Mouse (Mus musculus): ENCODE measurements around the gene Cmah. TPM values are rescaled to one million over a fixed set of nuclear protein-coding genes. Genes with fewer than 3 reads are reported as not detected.

Gene Cmah
- polyA plus RNA-seq, 1 experiment, result 2.0 TPM

- no peak for DNase-seq (ENCODE audit: low spot score)
Observed at GRCm38 (mm10) chr13:24481615-24482295, 154.6 kb downstream of the Cmah start.

- DNase-seq (ENCODE audit: low spot score), result no peak
Observed at GRCm38 (mm10) chr13:24483691-24484090, 156.5 kb downstream of the Cmah start.

DNA sequence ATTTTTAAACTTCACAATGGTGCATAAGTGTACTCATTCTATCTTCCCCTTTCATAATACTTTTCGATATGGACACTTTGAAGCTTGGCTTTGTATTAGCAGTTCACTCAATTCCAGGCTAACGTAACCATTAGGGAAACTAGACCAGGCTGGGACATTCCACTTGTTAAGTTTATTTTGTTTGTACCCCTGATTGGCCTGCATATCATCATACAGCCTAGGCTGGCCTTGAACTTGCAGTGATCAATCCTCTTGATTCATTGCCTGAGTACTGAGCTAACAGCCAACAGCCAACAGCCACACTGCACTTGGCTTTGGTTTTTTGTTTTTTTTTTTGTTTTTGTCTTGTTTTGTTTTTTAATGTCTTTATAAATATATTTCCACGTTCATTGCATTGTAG, 157.6 kb downstream of the Cmah start:
- no peak for DNase-seq (ENCODE audit: low spot score)

DNA sequence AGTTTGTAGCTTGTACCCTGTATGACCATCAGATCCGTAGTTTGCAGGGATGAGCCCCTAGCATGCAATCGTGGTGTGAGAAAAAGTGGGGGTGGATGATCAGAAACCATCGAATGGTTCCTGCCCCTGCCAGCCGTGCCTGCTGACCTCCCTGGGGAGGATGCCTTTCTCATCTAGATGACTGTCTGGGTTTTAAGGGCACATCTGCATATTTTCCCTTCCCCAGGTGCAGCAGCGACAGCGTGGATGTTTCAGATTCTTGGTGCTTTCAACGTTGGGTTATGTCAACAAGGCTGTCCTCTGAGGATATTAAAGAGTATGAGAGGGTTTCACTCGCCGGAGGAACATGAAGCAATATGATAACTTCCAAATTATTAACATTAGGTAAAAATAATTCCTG, 158.8 kb downstream of the Cmah start:
- no peak for DNase-seq (ENCODE audit: low spot score)

DNA sequence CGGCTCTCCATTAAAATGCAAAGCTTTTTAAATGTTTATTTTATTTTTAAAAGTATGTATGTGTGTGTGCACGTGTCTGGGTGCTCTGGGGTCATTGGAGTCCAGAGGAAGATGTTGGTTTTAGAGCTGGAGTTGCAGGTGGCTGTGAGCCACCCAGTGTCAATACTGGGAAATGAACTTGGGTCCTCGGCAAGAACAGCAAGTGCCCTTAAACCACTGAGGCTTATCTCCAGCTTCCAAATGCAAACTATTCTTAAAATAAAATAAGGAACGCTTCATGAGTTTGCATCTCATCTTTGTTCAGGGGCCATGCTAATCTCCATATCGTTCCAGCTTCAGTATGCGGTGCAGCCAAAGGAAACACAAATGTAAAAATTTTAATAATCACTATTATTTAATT, 159.2 kb downstream of the Cmah start:
- no peak for DNase-seq (ENCODE audit: low spot score)

- DNase-seq (ENCODE audit: low spot score), result no peak
Observed at GRCm38 (mm10) chr13:24487061-24487460, 159.9 kb downstream of the Cmah start.

DNA sequence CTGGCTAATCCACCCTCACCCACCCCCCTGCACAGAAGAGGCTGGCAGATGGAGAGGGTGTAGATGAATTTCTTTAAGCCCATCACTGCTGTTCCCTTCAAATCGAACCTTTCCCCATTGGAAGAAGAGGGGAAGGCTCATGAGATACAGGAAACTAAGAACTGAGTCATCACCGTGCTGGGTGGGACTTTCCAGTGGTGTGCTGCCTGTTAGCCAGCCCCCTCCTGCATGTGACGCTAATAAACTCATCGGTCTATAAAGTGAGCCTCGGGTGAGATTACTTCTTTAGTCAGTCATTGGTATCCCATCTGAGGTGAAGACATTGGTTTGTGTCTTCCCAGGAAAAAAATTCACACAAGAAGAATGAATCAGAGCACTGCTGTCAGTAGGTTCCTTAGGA, 160.3 kb downstream of the Cmah start:
- DNase-seq (ENCODE audit: low spot score), result no peak

DNA sequence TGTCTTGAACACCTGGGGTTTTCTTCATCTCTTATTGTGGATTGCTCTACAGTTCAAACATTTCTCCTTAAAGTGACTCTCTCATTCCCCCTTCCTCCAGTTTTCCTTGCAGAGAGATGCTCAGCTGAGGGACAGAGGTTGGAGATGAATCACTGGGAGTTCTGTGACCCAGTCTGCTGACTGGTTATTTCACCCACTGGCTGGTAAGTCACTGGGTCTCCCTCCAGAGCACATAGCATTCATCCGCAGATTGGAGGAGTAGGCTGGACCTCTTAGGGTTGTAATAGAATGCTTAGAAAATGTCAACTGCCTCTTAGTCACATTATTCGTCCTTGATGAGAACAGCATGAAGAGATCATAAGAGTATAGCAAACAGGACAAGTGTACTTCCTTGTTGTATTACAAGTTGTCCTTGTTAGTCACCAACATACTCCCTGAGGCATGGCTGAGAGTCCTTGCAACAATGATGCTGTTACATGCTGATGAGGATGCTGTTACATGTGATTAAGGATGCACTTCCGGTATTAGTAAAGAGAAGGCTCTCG, 161.4 kb downstream of the Cmah start:
- no peak for DNase-seq (ENCODE audit: low spot score)

DNA sequence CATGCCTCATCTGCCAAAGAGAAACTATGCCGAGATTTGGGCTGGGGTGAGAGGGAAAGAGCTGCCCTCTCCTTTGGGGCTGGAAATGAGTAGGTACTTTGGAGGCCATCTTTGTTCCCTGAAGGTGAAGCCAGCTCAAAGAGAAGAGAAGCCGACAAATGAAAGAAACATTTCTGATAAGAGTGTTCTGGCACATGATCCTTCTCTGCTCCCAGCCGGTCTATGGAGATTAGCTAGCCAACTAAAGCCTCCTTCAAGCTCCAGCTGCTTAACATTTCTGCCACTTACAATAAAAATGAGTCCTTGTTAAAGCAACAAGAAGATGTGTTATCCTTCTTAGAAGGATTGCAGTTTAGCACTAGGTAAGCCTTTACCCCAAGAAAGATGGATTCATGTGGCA, 162.3 kb downstream of the Cmah start:
- DNase-seq (ENCODE audit: low spot score), result no peak

- DNase-seq (ENCODE audit: low spot score), result no peak
Observed at GRCm38 (mm10) chr13:24490041-24490440, 162.8 kb downstream of the Cmah start.

- no peak for DNase-seq (ENCODE audit: low spot score)
Observed at GRCm38 (mm10) chr13:24491101-24491500, 163.9 kb downstream of the Cmah start.

GRCm38 (mm10) chr13:24493784-24494183, 166.6 kb downstream of the Cmah start:
- no peak for DNase-seq (ENCODE audit: low spot score)

GRCm38 (mm10) chr13:24496353-24496752, 169.1 kb downstream of the Cmah start:
- no peak for DNase-seq (ENCODE audit: low spot score)

- DNase-seq (ENCODE audit: low spot score), result no peak
Observed at GRCm38 (mm10) chr13:24497001-24497400, 169.8 kb downstream of the Cmah start.

DNA sequence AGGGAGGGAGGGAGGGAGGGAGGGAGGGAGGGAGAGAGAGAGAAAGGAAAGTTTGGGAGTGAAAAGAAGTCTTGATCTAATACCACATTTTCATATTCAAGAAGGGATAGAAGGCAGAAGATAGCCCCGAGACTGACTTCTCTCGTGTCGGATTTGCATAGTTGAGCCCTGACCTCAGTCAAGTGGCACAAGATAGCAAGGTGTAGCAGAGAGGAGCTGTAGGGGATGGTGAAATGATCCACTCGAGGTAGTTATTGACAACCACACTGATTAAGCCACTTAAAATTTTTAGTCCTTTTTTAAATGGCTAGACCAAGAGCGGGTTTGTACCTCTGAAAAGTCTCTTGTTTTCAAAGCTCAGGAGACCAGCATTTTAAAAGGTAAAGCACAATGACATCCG, 171.1 kb downstream of the Cmah start:
- no peak for DNase-seq (ENCODE audit: low spot score)

GRCm38 (mm10) chr13:24499505-24499904, 172.3 kb downstream of the Cmah start:
- no peak for DNase-seq (ENCODE audit: low spot score)

DNA sequence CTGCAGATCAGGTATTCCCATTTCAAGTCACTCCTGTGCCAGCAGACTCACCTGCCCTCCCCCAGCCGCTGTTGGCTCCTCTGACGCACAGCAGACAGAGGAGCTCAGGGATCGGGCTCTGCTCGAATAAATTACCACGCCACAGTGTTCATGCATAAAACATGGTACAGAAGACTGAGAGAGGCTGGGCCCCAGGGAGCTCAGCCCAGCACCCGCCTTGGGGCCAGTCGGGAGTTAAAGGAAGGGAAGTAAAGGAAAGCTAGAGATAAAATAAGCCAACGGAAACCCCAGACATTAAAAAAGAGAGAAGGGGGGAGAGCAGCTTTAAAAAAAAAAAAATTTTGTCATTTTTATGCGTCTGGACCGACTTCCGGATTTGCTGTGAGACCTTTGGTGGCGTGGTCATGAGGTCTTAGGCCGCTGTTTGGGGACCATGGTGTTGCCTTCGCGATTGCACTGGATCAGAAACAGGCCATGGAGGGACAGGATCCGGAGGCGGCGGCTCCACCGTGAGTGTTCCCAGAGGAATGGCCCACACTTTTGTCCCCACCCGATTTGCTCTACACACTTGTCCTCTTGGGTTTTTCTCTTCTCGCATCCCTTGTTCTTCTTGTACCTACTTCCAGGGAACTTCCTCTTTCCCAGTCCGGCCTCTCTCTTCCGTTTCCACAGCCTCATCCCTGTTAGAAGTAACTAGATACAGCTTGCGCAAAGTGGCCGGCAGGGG, 174.1 kb downstream of the Cmah start:
- DNase-seq (ENCODE audit: low spot score), result no peak

DNA sequence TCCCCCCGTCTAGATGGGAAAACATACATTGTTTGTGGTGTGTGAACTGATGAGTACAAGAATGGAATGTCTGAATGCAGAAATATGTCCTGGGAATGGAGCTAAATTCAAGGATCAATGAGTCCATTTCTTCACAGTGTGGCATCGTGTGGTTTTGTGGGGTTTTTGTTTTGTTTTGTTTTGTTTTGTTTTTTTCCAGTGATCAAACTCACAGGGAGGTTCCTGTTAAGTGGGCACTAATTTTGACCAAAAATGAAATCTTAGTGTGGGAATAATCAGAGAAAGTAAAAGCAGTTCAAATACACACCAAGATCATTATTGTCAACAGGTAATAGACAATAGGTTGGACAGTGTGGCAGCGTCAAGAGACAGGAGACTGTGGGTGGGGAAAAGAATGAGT, 174.7 kb downstream of the Cmah start:
- DNase-seq (ENCODE audit: low spot score), result no peak

GRCm38 (mm10) chr13:24505812-24506211, 178.6 kb downstream of the Cmah start:
- DNase-seq (ENCODE audit: low spot score), result no peak

- no peak for DNase-seq (ENCODE audit: low spot score)
Observed at GRCm38 (mm10) chr13:24507156-24507555, 180.0 kb downstream of the Cmah start.

DNA sequence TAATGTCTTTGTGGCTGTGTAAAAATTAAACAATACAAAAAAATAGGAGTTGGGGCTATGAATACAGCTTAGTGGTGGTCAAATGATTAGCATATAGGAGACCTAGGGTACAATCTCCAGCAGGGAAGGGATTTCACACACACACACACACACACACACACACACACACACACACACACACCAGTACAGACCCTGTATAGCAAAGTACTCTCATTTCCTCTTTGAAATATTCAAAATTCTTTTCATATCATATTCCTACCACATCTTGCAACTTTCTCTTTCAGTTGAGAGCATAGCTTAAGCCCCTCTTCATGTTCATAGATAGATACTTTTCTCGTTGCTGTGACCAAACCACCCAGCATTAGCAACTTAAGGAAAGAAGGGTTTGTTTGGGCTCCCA, 181.7 kb downstream of the Cmah start:
- DNase-seq (ENCODE audit: low spot score), result no peak

DNA sequence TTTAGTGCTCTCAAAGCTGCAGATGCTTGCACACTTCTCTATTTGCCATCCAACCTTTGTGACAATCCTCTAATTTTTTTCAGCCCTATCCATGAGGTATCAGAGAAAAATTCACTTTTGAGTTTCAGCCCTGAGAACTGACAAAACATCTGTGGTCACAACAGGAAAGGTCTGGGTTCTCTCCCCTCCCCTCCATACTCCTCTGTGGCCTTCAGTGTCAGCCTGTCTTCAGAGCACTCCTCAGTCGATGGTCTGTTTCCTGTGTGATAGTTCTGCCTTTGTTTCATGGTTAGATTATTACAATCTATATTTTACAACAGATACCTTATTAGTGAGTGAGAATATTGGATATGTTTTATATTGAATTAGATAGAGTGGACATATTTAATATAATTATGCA, 184.2 kb downstream of the Cmah start:
- no peak for DNase-seq (ENCODE audit: low spot score)

GRCm38 (mm10) chr13:24511932-24512520, 184.8 kb downstream of the Cmah start:
- DNase-seq (ENCODE audit: low spot score), result no peak
